Mouse (Mus musculus) frontal cortex, postnatal 36 days (tissue): ENCODE results near the gene Trafd1.
"Not testable (repeated sequence)": the region's sequence is repeated elsewhere in the genome, so short reads cannot be mapped to it uniquely, and the experiment has no call there.

Source experiments
- DNase-seq, 2 experiments: peaks; one replicate each; pipeline ENCODE4 v3.0.0; 2022; ENCODE audit warnings: low spot score in 2 of 2

Gene Trafd1

GRCm38 (mm10) chr5:121331731-121332130 is 53.7 kb downstream of the Trafd1 start:
- DNase-seq: no peak

DNA sequence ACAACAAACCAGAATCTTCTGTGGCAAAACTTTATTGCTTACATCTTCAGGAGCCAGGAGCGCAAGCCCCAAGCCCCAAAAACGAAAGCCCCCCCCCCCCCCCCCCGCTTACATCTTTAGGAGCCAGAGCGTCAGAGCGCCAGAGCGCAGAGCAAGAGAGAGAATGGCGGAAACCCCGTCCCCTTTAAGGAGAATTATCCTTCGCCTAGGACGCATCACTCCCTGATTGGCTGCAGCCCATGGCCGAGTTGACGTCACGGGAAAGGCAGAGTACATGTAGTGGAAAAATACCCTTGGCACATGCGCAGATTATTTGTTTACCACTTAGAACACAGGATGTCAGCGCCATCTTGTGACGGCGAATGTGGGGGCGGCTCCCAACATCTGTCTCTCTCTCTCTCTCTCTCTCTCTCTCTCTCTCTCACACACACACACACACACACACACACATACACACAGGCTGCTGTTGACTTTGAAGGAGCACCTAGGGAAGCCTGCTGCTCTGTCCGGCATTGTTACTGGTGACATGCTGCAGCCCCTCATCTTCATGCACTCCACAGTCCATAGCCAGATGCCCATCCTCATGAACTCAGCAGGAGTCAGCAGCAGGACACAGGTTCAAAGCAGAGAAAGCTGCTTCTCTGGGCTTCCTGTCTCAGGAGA is 55.1 kb downstream of the Trafd1 start:
- DNase-seq: not testable (repeated sequence)

GRCm38 (mm10) chr5:121329333-121330058 is 55.9 kb downstream of the Trafd1 start:
- peak in 1 of 2 experiments; percentile 16 for DNase-seq

DNA sequence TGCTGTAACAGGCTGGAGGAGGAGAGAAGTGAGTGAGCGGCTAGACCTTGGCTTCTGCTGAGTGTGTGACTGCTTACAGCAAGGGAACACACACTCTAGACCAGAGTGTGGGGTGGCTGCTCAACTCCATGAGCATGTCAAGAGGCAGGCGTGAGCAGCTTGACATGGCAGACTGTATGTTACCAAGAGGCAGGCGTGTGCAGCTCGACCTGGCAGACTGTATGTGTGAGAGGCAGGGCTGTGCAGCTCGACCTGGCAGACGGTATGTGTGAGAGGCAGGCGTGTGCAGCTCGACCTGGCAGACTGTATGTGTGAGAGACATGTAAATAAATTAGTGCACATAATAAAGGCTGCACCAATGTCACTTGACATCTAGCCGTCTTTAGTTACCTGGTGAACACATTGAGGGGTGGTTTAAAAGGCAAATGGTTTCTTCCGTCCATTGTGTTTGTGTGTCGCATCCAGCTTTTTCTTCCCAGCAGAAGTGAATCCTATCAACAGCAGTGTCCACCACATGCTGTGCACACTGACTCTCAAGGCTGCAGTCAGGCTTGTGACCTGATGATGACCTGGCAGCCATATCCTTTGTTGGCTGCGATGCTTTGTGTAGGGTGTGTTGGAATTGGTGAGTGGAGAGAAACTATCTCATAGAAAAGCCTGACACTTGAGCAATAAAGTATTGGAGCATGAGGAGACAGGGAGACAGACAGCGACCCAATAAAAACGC is 59.2 kb downstream of the Trafd1 start:
- DNase-seq: no peak
